Mouse (Mus musculus) cerebellum, adult 11 months (tissue): ENCODE results near the gene Galns.

Experiments
- DNase-seq: peaks from one replicate; pipeline ENCODE4 v3.0.0; 2022

Gene Galns

GRCm38 (mm10) chr8:122611295-122612133 lies at the start of gene Galns, which contains the start of gene Trappc2l:
Galns (minus strand) TSS chr8:122611463.
Trappc2l (plus strand) TSS chr8:122611640.
- DNase-seq, result peak; percentile 96

DNA sequence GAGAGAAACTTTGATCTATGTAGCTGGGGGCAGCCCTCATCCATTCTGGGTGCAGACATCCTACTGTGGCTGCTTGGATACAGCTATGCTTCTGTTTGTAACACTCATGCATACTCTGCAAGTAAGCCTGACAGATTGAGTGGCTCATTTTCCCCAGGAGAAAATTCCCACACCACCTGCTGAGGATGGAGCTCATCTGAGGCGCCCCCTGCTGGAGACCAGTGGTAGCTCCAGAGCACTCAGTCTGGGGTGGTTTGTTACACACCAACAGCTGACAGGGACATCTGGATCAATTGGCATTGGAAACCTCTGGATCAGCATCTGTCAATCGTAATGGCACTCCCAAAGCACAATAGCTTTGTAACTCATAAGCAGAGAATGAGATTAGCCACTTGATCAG lies 48.8 kb upstream of the Galns start:
- no peak for DNase-seq

DNA sequence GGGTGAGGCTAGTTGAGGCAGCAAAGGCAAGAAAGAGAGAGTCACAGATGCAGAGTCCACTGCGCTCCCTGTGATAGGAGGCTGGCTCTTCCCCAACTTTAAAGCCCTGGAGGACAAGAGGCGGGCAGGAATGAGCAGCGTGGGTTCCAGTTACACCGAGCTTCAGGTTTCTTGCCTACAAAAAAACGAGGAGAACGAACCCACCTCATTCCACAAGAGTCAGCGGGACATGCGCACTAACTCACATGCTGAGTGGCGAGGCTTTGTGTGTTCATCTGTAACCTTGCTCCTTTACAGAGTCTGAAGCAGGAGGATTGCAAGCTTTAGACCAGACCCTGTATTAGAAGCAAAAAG lies 47.5 kb upstream of the Galns start:
- no peak for DNase-seq

DNA sequence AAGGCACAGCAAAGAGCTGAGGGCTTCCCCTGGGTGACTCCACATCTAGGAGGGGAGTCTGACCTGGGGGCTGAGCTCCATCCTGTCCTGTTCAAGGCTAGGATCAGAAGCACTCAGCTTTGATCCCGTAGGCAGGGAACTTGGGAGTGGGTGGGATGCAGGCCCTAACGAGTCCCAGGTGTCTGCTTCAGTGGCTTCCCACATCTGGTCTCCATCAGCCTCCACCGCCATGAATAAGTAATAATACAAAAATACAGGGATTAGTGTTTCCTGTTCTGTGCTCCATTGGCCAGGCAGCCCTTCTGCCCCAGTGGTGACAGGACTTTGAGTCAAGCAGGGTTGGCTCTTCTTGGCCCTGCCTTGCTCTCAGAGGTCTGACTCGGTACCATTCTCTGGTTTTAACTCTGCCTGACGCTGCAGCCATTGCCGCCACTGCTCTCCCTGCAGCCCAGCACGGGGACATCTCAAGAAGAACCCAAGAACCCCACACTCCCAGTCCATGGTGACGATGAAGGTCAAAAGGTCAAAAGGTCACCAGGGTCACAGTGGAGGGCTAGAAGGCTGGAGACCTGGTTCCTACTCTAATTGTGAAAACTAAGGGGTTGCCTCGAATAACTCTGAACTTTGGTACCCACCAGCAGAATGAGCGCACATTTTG lies 47.0 kb upstream of the Galns start:
- DNase-seq, result no peak

DNA sequence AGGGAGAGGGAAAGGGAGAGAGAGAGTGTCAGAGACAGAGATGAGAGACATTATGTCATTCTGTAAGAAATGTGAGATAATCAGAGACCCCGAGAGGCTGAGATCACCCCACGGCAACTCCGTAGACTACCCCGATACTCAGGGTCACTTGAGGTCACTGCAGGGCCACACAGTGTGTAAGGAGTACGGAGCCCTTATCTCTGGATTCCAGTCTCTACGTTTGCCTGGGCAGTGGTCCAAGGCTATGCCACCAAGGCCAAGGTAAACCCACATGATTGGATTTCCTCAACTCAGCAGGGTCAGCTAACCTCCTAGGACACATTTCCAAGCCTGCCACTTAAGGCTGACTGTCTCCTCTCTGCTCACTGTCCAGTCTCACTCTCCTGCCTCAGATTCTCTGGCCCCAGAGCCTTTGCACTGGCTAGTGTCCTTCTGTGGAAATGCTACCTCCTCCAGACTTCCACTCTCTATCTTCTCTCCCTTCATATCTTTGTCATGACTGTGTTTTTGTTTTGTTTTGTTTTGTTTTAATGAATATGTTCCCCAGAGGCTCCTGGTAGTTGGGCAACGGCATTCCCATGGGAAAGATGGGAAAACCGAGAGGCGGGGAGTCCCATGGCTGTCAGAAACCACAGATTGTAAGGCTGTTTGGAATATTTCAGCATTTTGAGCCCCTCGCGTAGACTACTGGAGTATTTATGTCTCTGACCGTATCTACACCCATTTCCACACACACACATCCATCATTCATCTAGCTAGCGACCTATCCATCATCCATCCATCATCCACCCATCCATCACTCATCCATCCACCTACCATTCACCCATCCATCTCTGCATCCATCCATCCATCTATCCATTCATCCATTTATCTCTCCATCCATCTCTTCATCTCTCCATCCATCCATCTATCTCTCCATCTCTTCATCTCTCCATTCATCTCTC lies 45.1 kb upstream of the Galns start:
- DNase-seq, result no peak

- DNase-seq, result no peak
Measured at GRCm38 (mm10) chr8:122654768-122655167, 43.5 kb upstream of the Galns start.

DNA sequence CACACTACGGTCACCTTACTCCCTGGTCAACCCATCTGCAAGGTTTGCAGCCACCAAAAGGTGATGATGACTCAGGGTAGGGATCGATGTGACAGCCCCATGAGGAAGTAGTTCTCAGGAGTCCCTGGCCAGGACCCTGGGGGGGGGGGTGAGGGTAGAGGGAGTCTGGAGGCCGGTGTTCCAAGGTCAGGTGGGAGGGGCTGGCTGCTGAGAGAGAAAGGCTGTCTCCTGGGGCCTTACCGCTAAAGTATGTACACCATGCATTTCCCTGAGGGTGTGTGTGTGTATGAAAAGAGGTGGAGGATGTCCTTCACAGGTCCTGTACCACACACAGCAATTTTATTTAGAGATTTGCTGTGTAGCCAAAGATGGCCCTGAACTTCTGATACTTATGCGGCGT lies 41.4 kb upstream of the Galns start:
- no peak for DNase-seq

DNA sequence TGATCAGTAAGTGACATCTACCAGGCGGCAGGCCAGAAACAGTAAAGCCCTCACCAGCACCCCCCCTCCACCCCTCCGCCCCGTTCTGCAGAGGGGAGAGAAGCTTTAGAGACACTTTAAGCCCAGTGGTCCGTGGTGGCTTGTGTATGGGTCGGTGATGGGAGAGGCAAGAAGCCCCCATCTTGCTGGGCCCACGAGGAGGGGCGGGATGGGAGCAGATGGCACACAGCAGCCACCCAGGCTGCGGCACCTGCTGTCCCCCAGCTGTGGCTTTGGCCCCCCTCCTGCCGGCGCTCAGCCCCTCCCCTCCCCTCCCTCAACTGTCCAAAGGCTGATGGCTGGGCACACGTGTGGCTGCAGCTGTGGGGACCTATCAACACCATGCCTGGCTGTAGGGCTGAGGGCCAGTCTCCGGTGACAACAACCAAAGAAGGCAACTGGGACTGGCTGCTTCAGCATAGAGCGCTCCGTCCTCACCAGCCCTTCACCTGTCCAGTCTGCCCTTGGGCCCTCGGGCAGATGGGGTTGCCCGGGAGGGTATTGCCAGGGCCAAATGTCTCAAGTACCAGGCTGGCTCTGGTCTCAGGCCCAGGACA lies 40.2 kb upstream of the Galns start:
- no peak for DNase-seq

- no peak for DNase-seq
Measured at GRCm38 (mm10) chr8:122648192-122648970, 37.1 kb upstream of the Galns start.

GRCm38 (mm10) chr8:122646337-122646736 lies 35.1 kb upstream of the Galns start:
- DNase-seq, result no peak

GRCm38 (mm10) chr8:122644175-122644954 lies 33.1 kb upstream of the Galns start:
- no peak for DNase-seq

DNA sequence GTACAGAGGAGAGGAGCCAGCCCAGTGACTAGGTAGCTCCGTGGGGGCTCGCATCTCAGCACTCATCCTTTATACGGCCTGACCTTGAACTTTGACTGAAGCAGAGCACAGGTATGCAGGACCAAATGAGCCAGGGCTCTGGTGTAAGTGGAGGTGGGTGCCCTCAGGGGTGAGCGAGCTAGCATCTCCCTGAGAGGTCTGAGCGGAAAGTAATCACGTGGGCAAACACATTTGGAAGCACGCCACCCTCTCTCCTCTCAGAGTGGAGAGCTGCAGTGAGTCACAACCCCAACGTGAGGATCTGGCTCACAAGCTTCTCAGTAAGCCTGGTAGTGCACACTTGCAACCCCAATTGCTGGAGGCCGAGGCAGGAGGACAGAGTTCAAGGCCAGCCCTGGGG lies 30.8 kb upstream of the Galns start:
- no peak for DNase-seq

- no peak for DNase-seq
Measured at GRCm38 (mm10) chr8:122641406-122641805, 30.1 kb upstream of the Galns start.

- no peak for DNase-seq
Measured at GRCm38 (mm10) chr8:122640825-122641224, 29.6 kb upstream of the Galns start.

GRCm38 (mm10) chr8:122639521-122640248 lies 28.4 kb upstream of the Galns start:
- DNase-seq, result peak; percentile 63

DNA sequence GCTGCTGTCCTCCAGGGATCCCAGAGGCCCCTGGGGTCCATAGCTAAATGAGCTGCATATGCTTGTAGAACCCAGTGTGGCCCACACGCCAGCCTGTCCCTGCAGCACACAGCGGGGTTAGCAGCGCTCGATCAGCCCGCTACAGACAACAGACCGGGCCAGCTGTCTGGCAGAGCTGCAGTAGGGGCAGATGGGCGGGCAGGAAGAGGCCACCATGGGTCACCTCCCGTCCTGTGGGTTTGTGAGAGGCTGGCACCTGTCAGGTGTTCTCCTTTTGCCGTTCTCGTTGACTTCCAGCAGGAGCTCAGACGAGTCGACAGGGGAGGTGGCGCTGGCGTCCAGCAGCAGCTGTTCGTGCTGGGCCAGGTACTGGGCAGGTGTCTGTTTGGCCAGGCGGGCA lies 27.3 kb upstream of the Galns start:
- peak; percentile 46 for DNase-seq

DNA sequence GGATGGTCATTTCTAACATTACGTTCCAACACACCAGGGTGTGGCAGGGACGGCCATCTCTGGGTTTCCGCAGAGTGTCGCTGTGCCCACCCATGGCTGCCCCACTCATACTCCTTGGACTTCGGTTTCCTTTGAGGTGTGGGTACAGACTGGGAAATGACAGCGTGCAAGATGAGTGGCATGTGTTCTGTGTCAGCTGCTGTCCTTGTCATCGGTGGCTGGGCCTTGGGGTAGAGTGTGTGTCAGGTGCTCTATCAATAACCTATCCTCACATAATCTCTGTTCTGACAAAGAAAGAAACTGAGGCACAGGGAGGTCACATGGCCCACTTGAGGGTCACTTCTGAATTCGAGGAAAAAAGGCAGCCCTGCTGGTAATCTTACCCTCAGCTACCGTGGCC lies 26.0 kb upstream of the Galns start:
- DNase-seq, result no peak

DNA sequence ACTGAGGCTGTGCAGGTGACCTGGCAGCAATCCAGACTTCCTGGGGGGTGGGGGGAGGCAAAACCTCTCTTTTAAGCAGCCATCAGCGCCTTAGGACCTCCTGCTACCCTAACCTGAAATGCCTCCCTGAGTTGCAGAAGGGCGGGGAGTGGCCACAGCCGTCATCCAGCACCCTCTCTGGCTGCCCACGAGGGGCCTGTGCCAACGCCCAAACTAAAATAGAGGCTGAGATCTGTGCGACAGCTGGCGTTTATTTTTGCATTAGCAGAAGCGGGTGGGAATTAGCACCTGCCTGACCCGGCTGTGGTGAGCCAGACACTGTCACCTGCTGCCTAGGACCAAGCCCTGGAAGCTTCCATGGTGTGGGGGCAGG lies 25.5 kb upstream of the Galns start:
- no peak for DNase-seq

GRCm38 (mm10) chr8:122635878-122636802 lies 24.9 kb upstream of the Galns start:
- no peak for DNase-seq
